Mouse (Mus musculus) liver, postnatal 0 days (tissue): ENCODE data around the gene Agbl1. TPM values are rescaled to one million over a fixed set of nuclear protein-coding genes. Genes with fewer than 3 reads are reported as not detected.

Source experiments
- ATAC-seq: fragments of 200-750 bp; cut with Nextera tagmentation; 2 replicates; pipeline ENCODE4 v1.8.0; 2017; ENCODE audit warnings: mild to moderate bottlenecking, moderate library complexity
- DNase-seq: peaks from one replicate; pipeline ENCODE4 v3.0.0-alpha.2; 2016
- H3K27ac ChIP-seq: fragments of 300-500 bp; sonication (generic); 2 replicates; pipeline ENCODE4 v1.5.1; 2014; ENCODE audit warnings: antibody characterized with exemption, moderate library complexity, mild to moderate bottlenecking, low read depth
- H3K27me3 ChIP-seq: fragments of 300-500 bp; sonication (generic); 2 replicates; pipeline ENCODE4 v1.6.1; 2014; ENCODE audit warnings: low read length, control low read depth, mixed read lengths; ENCODE audit not compliant: insufficient read depth
- H3K36me3 ChIP-seq: fragments of 300-500 bp; sonication (generic); replicated peaks from 2 replicates; pipeline ENCODE4 v1.6.1; 2014; ENCODE audit warnings: mild to moderate bottlenecking, control low read depth, low read length, moderate library complexity, mixed read lengths; ENCODE audit not compliant: insufficient read depth
- H3K4me1 ChIP-seq: fragments of 300-500 bp; sonication (generic); 2 replicates; pipeline ENCODE4 v1.6.1; 2014; ENCODE audit warnings: antibody characterized with exemption, mild to moderate bottlenecking, control low read depth; ENCODE audit not compliant: insufficient read depth
- H3K4me2 ChIP-seq: fragments of 300-500 bp; sonication (generic); 2 replicates; pipeline ENCODE4 v1.6.1; 2014; ENCODE audit warnings: low read depth, mild to moderate bottlenecking, low read length, moderate library complexity, mixed read lengths
- H3K4me3 ChIP-seq: fragments of 300-500 bp; sonication (generic); 2 replicates; pipeline ENCODE4 v1.5.1; 2014; ENCODE audit warnings: low read depth, low read length
- H3K9ac ChIP-seq: fragments of 300-500 bp; sonication (generic); replicated peaks from 2 replicates; pipeline ENCODE4 v1.6.1; 2014; ENCODE audit warnings: mild to moderate bottlenecking, moderate library complexity
- H3K9me3 ChIP-seq: fragments of 300-500 bp; sonication (generic); 2 replicates; pipeline ENCODE4 v1.6.1; 2016; ENCODE audit warnings: mild to moderate bottlenecking, control low read depth, low read length, mixed read lengths
- CTCF ChIP-seq: sonication (generic); IDR thresholded peaks from 2 replicates; pipeline ENCODE4 v1.5.1; 2016; ENCODE audit warnings: antibody characterized with exemption, low read depth
- EP300 ChIP-seq: IDR thresholded peaks from 2 replicates; pipeline ENCODE4 v1.6.1; 2016; ENCODE audit warnings: antibody characterized with exemption, low read depth, mild to moderate bottlenecking
- WGBS: fragments of 180-500 bp; shearing (Covaris S2); extraction: QIAGEN DNeasy Blood & Tissue Kit; methylation state at CpG from one replicate; pipeline ENCODE4 v1.1.7; 2014; ENCODE audit not compliant: insufficient replicate concordance; 5-methylcytosine and 5-hydroxymethylcytosine counted together
- polyA plus RNA-seq: library from polyadenylated mRNA; unstranded; fragments of >200 nt; fragmentation: Nextera tagmentation; extraction: Ambion mirVana; gene quantifications from 2 replicates; pipeline ENCODE4 v1.2.1, GENCODE M21; 2015

The Agbl1 gene
- polyA plus RNA-seq, 1 experiment from 2014 or later, result 0.04 TPM

DNA sequence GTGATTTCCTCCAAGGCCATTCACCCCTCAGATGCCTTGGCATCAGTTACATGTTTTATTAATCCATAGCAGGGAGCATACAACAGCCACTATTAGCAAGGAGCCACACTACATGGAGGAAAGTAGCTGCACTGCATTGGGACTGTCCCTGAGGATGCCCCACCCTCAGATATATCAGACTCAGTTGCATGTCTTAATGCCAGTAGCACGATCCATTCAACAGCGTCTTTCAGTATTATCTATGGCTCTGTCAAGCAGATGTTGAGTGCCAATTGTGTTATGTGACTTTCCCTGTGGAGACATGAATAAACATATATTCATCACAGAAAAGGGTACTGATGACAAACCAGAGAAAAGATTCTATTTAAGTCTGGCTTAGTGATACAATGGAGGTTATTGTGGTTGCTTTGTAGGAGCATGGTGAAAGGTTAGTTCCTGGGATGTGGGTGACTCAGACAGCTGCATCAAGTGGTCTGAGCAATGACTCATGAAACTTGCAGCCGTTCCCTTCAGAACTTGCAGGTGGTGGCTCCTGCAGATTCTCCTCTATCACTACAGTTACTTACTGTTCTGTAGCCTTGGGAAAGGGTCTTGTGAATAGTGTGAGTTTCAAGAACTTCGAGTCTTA, 178.4 kb downstream of the Agbl1 start:
- no peaks in the 10 kb centered on the region for H3K27me3 ChIP-seq
- ATAC-seq (no peak), DNase-seq (no peak)
- H3K27ac ChIP-seq, result no peak overlapping the region
- no peaks in the 10 kb centered on the region for H3K36me3 ChIP-seq
- no peak for TF ChIP-seq CTCF
- TF ChIP-seq EP300, result no peak
- no peaks in the 10 kb centered on the region for H3K4me1 ChIP-seq
- H3K9ac ChIP-seq, result no peak overlapping the region
- H3K9me3 ChIP-seq, result no peaks in the 10 kb centered on the region
- WGBS, result 62% methylated on average over 4 of the region's 4 CpGs
- H3K4me2 ChIP-seq, result no peak overlapping the region
- no peak overlapping the region for H3K4me3 ChIP-seq

DNA sequence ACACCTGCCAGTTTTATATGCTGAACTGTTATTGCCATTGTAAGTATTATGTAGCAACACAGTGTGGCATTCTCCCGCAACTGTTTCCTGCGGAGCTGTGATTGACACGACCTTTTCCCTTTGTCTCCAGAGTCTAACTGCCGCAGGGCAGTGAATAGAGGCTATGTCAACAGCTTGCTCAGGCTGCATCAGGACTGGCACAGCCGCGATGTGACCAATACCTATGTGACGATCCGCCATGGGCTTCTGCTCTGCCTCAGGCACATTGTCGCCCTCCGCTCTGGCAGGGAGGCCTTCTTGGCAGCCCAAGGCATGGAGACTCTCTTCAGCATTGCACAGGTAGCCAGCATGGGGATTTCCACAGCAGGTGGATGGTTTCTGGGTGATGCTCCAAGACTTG, 179.3 kb downstream of the Agbl1 start:
- no peaks in the 10 kb centered on the region for H3K9me3 ChIP-seq
- H3K4me2 ChIP-seq, result no peak overlapping the region
- H3K27ac ChIP-seq, result no peak overlapping the region
- H3K4me1 ChIP-seq, result no peaks in the 10 kb centered on the region
- no peak overlapping the region for H3K9ac ChIP-seq
- TF ChIP-seq CTCF, result no peak
- TF ChIP-seq EP300, result no peak
- no peaks in the 10 kb centered on the region for H3K36me3 ChIP-seq
- no peak overlapping the region for H3K4me3 ChIP-seq
- H3K27me3 ChIP-seq, result no peaks in the 10 kb centered on the region
- DNase-seq, result no peak
- 77% methylated on average over 10 of the region's 10 CpGs for WGBS
- ATAC-seq, result no peak

GRCm38 (mm10) chr7:76410403-76411180, 180.9 kb downstream of the Agbl1 start:
- Histone ChIP-seq H3K4me2 (no peak overlapping the region), H3K36me3 (no peaks in the 10 kb centered on the region), H3K9ac (no peak overlapping the region), H3K9me3 (no peaks in the 10 kb centered on the region), H3K4me1 (no peaks in the 10 kb centered on the region), H3K27ac (no peak overlapping the region), H3K4me3 (no peak overlapping the region), H3K27me3 (no peaks in the 10 kb centered on the region)
- no peak for TF ChIP-seq EP300
- TF ChIP-seq CTCF, result no peak
- WGBS, result 69% methylated on average over 9 of the region's 9 CpGs
- ATAC-seq (no peak), DNase-seq (no peak)

DNA sequence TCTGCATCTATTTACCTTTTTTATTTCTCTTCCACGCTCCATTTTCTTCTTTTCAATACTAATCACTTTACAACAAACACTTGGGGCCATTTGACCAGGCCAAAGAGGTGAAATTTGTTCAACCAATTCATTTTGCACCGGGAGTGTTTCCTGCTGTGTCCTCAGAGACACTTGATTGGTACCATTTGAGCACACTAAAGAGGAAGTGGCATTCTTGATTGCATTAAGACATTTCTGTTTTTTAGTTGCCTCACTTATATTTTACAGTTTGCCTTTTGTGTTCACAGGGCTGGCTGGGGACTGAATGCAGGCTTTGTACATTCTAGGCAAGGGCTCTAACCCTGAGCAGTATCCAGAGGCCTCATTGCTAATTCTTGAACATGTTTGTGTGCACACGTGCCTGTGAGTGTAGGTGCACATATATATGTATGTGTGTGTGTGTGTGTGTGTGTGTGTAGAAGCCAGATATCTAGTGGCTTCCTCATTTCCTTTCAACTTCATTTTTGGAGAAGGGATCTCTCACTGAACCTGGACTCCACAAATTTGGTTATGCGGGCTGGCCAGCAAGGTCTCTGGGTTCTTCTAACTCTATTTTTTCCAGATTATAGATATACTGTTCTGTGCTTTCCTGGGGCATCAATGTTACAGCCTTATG, 182.4 kb downstream of the Agbl1 start:
- H3K4me2 ChIP-seq, result no peak overlapping the region
- H3K27me3 ChIP-seq, result no peaks in the 10 kb centered on the region
- no peak for TF ChIP-seq CTCF
- no peak for TF ChIP-seq EP300
- WGBS, result 60% methylated on average over 4 of the region's 4 CpGs
- no peaks in the 10 kb centered on the region for H3K36me3 ChIP-seq
- no peak overlapping the region for H3K9ac ChIP-seq
- DNase-seq, result no peak
- no peak overlapping the region for H3K4me3 ChIP-seq
- H3K27ac ChIP-seq, result no peak overlapping the region
- H3K9me3 ChIP-seq, result no peaks in the 10 kb centered on the region
- no peaks in the 10 kb centered on the region for H3K4me1 ChIP-seq
- no peak for ATAC-seq

DNA sequence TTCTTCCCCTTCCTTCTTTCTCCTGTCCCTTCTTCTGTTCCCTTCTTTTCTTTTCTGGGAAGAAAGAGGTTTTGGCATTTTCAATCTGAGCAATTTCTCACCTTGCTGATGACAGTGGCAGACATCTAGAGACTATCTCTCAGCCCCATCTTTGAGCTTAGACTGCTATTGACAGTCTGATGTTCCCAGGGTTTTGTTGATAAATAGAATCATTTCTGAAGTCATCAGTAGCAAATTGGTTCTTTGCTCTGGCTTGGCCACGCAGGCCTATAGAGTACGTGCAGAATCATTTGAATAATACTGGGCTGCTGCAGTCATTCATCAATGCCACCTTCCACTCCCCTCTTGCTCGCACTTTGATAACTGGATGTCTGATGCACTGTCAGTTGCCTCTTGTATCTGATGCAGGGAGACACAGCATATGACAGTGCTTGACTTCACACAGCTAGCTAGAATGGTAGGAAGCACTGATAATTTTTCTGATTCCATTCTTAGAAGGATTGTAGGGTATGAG, 186.5 kb downstream of the Agbl1 start:
- Histone ChIP-seq H3K4me1 (no peaks in the 10 kb centered on the region), H3K4me2 (no peak overlapping the region), H3K9ac (no peak overlapping the region), H3K4me3 (no peak overlapping the region), H3K9me3 (no peaks in the 10 kb centered on the region), H3K27ac (no peak overlapping the region), H3K27me3 (no peaks in the 10 kb centered on the region), H3K36me3 (no peaks in the 10 kb centered on the region)
- no peak for DNase-seq
- 66% methylated on average over 3 of the region's 3 CpGs for WGBS
- no peak for ATAC-seq
- TF ChIP-seq CTCF (no peak), EP300 (no peak)

DNA sequence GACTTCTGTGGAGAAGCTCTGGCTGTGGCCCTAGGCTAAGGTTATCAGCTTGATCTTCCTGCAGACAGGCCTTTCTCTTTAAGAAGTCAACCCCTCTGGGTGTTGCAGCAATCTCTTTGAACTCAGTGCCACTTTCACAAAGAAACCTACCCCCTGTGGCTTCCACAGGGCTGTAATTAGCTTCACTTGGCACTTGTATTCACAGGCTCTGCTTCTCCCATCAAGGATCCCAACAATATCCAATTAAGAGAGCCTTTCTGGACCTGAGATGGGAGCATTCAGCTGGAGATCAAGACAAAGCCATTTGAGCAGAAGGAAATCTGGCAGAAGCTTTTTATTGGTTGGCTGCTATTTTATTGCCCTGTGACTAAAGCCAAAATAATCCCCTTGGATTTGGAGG, 208.9 kb downstream of the Agbl1 start:
- ATAC-seq (no peak), DNase-seq (no peak)
- no peaks in the 10 kb centered on the region for H3K4me1 ChIP-seq
- no peak for TF ChIP-seq EP300
- no peak for TF ChIP-seq CTCF
- H3K36me3 ChIP-seq, result no peaks in the 10 kb centered on the region
- H3K27me3 ChIP-seq, result no peaks in the 10 kb centered on the region
- no peaks in the 10 kb centered on the region for H3K9me3 ChIP-seq
- no peak overlapping the region for H3K27ac ChIP-seq
- H3K4me3 ChIP-seq, result no peak overlapping the region
- no peak overlapping the region for H3K4me2 ChIP-seq
- no peak overlapping the region for H3K9ac ChIP-seq
